Comparison of ENCODE assay signal across 8 mouse cellular contexts in the genomic region with DNA sequence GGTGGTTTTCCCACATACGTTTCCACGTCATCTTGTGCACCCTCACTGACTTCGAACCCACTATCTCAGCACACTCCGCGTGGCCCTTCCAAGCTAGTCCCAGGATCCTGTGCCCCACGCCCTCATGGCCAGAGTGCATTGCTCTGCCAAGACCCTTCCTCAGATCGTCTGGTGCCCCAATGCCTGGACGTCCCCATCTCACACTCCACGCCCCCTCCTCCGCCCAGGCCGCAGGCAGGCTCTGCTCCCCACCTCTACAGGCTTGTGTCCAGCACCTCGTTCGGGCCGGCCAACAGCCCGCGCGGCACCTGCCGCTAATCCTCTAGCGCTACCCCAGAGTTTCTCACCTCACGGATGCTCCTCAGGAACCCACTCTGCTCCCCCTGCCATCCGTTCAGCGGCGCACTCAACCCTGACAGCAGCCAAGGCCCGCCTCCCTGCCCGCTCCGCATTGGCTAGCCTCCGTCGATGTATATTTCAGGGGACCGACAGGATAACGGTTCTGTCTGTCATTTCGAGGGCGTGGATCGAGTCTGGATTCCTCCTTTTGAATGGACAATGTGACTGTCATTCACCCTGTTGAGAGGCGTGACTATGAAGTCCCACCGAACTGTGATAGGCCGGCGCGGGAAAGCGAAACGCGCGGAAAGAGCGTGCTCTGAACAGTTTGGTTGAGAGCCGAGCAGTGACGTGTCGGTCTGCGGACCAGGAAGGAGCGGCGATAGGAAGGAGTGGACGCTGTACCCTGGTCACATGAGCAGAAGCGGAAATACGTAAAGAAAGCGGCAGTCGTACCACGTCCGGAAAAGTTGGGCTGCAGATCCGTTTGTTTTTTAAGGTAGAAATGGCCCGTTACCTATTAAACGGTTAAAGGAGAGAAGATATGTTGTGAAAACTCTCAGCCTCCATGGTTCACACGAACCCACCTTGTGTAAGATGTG. TPM values are rescaled to one million over a fixed set of nuclear protein-coding genes. Genes with fewer than 3 reads are reported as not detected.
DNase-seq lines count a peak whose midpoint lies in the region; ATAC-seq lines count a peak whose summit lies in the region.

A gene (minus strand): TSS at position 477 of the 941 bp plus-strand sequence.

- WGBS in forebrain, embryonic 14.5 days: under 1% methylated on average over 60 of the region's 60 CpGs
- whole genome bisulfite sequencing in neural tube, embryonic 15.5 days: under 1% methylated on average over 60 of the region's 60 CpGs

- H3K4me2 ChIP-seq in forebrain, embryonic 14.5 days (ENCODE audit: low read length): peak within 1 kb of the TSS; percentile 86
- H3K4me2 ChIP-seq in neural tube, embryonic 15.5 days: peak within 1 kb of the TSS; percentile 91

- H3K9me3 ChIP-seq in forebrain, embryonic 14.5 days (replicated peaks; ENCODE audit: control insufficient read depth, low read length): no peaks in the 10 kb centered on the region
- H3K9me3 ChIP-seq in neural tube, embryonic 15.5 days (replicated peaks): no peaks in the 10 kb centered on the region

- peaks cover 16% of the 10 kb centered on the region for H3K36me3 ChIP-seq in forebrain, embryonic 14.5 days (ENCODE audit: control insufficient read depth, insufficient read depth, low read length)
- H3K36me3 ChIP-seq in neural tube, embryonic 15.5 days: peaks cover 12% of the 10 kb centered on the region

- H3K9ac ChIP-seq in forebrain, embryonic 14.5 days (ENCODE audit: low read length): peak within 1 kb of the TSS; percentile 89
- H3K9ac ChIP-seq in neural tube, embryonic 15.5 days (replicated peaks): peak within 1 kb of the TSS; percentile 89

- ATAC-seq in forebrain, embryonic 14.5 days: peak; percentile 100
- peak; percentile 100 for ATAC-seq in neural tube, embryonic 15.5 days (ENCODE audit: low FRiP score)

- no peaks in the 10 kb centered on the region for H3K27me3 ChIP-seq in forebrain, embryonic 14.5 days (replicated peaks; ENCODE audit: control insufficient read depth, insufficient read depth, low read length)
- H3K27me3 ChIP-seq in neural tube, embryonic 15.5 days (replicated peaks): no peaks in the 10 kb centered on the region

- peak within 1 kb of the TSS; percentile 94 for H3K4me3 ChIP-seq in forebrain, embryonic 14.5 days (ENCODE audit: low read depth, low read length)
- H3K4me3 ChIP-seq in neural tube, embryonic 15.5 days (replicated peaks): peak within 1 kb of the TSS; percentile 98

- intact Hi-C loops in heart, postnatal 14 days (cut with DNase I): loop anchor here (5.0 kb wide), 1 partner anchor 40 kb away; a partner anchor contains a TSS

- peaks cover 11% of the 10 kb centered on the region for H3K4me1 ChIP-seq in forebrain, embryonic 14.5 days (ENCODE audit: control insufficient read depth, insufficient read depth, low read length)
- peaks cover 21% of the 10 kb centered on the region for H3K4me1 ChIP-seq in neural tube, embryonic 15.5 days

- H3K27ac ChIP-seq in forebrain, embryonic 14.5 days (ENCODE audit: low read depth, low read length): peak within 1 kb of the TSS; percentile 72
- peak within 1 kb of the TSS; percentile 91 for H3K27ac ChIP-seq in neural tube, embryonic 15.5 days (replicated peaks)

- peak; percentile 100 for DNase-seq in ES-CJ7 (ENCODE audit: low read depth, low spot score)
- peak; percentile 99 for DNase-seq in cerebellum, adult 11 months
- DNase-seq in forebrain, embryonic 14.5 days (ENCODE audit: low spot score): peak; percentile 100
- DNase-seq in heart, postnatal 14 days: peak; percentile 99 to 100
- peak; percentile 100 for DNase-seq in layer of hippocampus, adult 11-12 months (ENCODE audit: low spot score)
- peak; percentile 100 for DNase-seq in lung, adult 18-20 months
- peak; percentile 99 for DNase-seq in testis, postnatal 14 days (ENCODE audit: low spot score)

RNA-seq across cellular contexts. Expression of the gene that starts here (rescaled TPM):
- polyA plus RNA-seq in forebrain, embryonic 14.5 days (2014; fragmentation: Nextera tagmentation; extraction: Ambion mirVana): 69.5 and 93.6 TPM in 2 replicates
- total RNA-seq in heart, postnatal 14 days (2021): 10 to 100 TPM; 69.0 to 76.8 TPM
- polyA plus RNA-seq in neural tube, embryonic 15.5 days (2015; fragmentation: Nextera tagmentation; extraction: Ambion mirVana): 93.0 and 143 TPM in 2 replicates

Comparison
In these comparisons a context has a peak if more than half of its experiments do, and no peak if none do; other contexts are left out.
1. Peak in every context shown above with its lines: DNase-seq, ATAC-seq, H3K4me3 ChIP-seq and H3K27ac ChIP-seq.